Mouse (Mus musculus) olfactory bulb, adult 2 months (tissue): ENCODE data around the gene Kdm1a.

Source experiments
- CTCF ChIP-seq: fragments of 200-500 bp; IDR thresholded peaks from 2 replicates; pipeline ENCODE4 v1.5.1; 2012; ENCODE audit warnings: low read depth, mild to moderate bottlenecking, low read length, moderate library complexity; ENCODE audit not compliant: insufficient read depth
- POLR2A ChIP-seq: fragments of 200-500 bp; IDR thresholded peaks from 2 replicates; pipeline ENCODE4 v1.6.1; 2012; ENCODE audit warnings: mild to moderate bottlenecking, low read depth, low read length, moderate library complexity; ENCODE audit not compliant: insufficient read depth

DNA sequence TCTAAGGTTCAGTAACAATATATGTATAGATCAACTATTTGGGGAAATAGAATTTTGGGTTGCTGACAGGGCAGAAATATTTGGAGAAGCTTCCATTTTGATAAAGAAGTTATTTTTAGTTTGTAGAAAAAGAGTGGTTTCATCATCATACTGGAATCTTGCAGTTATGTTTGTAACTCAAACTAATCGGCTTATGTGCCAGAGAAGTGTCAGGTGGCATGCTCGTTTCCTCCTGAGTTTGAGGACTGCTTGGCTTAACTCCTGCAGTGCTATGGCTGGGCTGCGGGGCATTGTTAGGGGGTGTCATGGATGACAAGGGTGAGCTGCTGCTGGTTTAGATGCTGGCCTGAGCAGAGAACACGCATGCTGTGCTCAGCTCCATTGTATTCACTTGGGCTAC is 90.8 kb downstream of the Kdm1a start:
- TF ChIP-seq POLR2A (no peak), CTCF (no peak)
